Mouse (Mus musculus) lung, postnatal 0 days (tissue): Measurements from ENCODE around the gene Ech1. TPM values are rescaled to one million over a fixed set of nuclear protein-coding genes. Genes with fewer than 3 reads are reported as not detected.

Experiments used
- ATAC-seq: fragments of 200-750 bp; cut with Nextera tagmentation; 2 replicates; pipeline ENCODE4 v1.8.0; 2017; ENCODE audit warnings: moderate library complexity
- DNase-seq: peaks from one replicate; pipeline ENCODE4 v3.0.0-alpha.2; 2016; ENCODE audit warnings: low spot score
- H3K27ac ChIP-seq: fragments of 300-500 bp; sonication (generic); 2 replicates; pipeline ENCODE4 v1.5.1; 2014; ENCODE audit warnings: antibody characterized with exemption, mild to moderate bottlenecking, low read length, mixed read lengths
- H3K27me3 ChIP-seq: fragments of 300-500 bp; sonication (generic); replicated peaks from 2 replicates; pipeline ENCODE4 v1.6.1; 2014; ENCODE audit warnings: low read length, mixed read lengths; ENCODE audit not compliant: insufficient read depth
- H3K36me3 ChIP-seq: fragments of 300-500 bp; sonication (generic); 2 replicates; pipeline ENCODE4 v1.6.1; 2014; ENCODE audit warnings: low read length, mixed read lengths; ENCODE audit not compliant: insufficient read depth
- H3K4me1 ChIP-seq: fragments of 300-500 bp; sonication (generic); 2 replicates; pipeline ENCODE4 v1.6.1; 2014; ENCODE audit warnings: antibody characterized with exemption, low read depth, low read length, mixed read lengths; ENCODE audit not compliant: insufficient read depth
- H3K4me2 ChIP-seq: fragments of 300-500 bp; sonication (generic); replicated peaks from 2 replicates; pipeline ENCODE4 v1.6.1; 2014; ENCODE audit warnings: low read depth, mild to moderate bottlenecking, low read length, moderate library complexity, mixed read lengths
- H3K4me3 ChIP-seq: fragments of 300-500 bp; sonication (generic); 2 replicates; pipeline ENCODE4 v1.5.1; 2014; ENCODE audit warnings: low read depth, low read length
- H3K9ac ChIP-seq: fragments of 300-500 bp; sonication (generic); replicated peaks from 2 replicates; pipeline ENCODE4 v1.6.1; 2014; ENCODE audit warnings: low read depth, mild to moderate bottlenecking
- H3K9me3 ChIP-seq: fragments of 300-500 bp; sonication (generic); 2 replicates; pipeline ENCODE4 v1.6.1; 2016; ENCODE audit warnings: low read length, mixed read lengths
- CTCF ChIP-seq: IDR thresholded peaks from 2 replicates; pipeline ENCODE4 v1.5.1; 2016; ENCODE audit warnings: antibody characterized with exemption, mild to moderate bottlenecking
- EP300 ChIP-seq: IDR thresholded peaks from 2 replicates; pipeline ENCODE4 v1.6.1; 2016; ENCODE audit warnings: antibody characterized with exemption, mild to moderate bottlenecking, control low read depth
- WGBS: fragments of 180-500 bp; shearing (Covaris S2); extraction: QIAGEN DNeasy Blood & Tissue Kit; methylation state at CpG from one replicate; pipeline ENCODE4 v1.1.7; 2014; 5-methylcytosine and 5-hydroxymethylcytosine counted together
- polyA plus RNA-seq: library from polyadenylated mRNA; unstranded; fragments of >200 nt; fragmentation: Nextera tagmentation; extraction: Ambion mirVana; gene quantifications from 2 replicates; pipeline ENCODE4 v1.2.1, GENCODE M21; 2015

The Ech1 gene
- polyA plus RNA-seq, 1 experiment from 2014 or later, result 308 TPM

DNA sequence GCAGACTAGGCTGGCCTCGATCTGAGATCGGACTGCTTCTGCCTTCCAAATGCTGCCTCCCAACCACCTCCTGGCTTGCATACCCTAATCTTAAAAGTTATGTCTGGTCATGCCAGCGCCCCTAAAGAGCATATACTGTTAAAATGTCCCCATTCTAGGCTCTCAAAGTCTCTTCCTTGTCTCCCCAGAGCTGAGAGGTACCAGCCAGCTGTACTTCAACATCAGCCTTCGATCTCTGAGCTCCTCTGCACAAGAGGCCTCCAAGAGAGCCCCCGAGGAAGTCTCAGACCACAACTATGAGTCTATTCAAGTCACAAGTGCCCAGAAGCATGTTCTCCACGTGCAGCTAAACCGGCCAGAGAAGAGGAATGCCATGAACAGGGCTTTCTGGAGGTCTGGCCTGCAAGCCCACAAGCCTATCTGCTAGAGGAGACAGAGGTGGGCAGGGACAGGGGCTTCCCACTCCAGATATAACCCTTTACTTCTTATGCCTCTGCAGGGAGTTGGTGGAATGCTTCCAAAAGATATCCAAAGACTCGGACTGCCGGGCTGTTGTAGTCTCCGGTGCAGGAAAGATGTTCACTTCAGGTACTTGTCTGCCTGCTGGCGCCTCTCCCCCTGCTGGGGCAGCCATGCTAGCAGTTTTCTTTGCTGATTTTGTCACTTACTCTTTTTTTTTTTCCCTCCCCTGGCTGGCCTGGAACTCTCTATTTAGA lies 827 bp downstream of the Ech1 start:
- Histone ChIP-seq H3K9ac (peak overlapping the region; percentile 53), H3K27ac (peak overlapping the region; percentile 93), H3K4me1 (peaks cover 5% of the 10 kb centered on the region), H3K4me3 (peak overlapping the region; percentile 49), H3K9me3 (no peaks in the 10 kb centered on the region), H3K27me3 (no peaks in the 10 kb centered on the region), H3K36me3 (peaks cover 26% of the 10 kb centered on the region), H3K4me2 (peak overlapping the region; percentile 53)
- WGBS, result 34% methylated on average over 11 of the region's 11 CpGs
- ATAC-seq (peak; percentile 25), DNase-seq (peak; percentile 64)
- TF ChIP-seq CTCF (peak; percentile 37), EP300 (no peak)

DNA sequence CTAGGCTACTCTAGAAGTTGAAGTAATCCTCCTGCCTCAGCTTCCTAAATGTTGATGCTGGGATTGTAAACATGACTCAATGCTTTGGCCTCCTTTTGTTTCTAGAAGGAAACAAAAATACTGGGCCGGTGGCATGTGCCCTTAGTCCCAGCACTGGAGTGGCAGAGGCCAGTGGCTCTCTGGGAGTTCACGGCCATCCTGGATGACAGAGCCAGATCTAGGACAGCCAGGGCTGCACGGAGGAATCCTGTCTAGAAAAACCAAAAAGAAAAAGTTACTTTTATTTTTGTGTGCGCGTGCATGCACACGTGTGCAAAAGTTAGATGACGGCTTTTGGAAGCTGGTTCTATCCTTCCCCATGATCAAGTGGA lies 1.4 kb downstream of the Ech1 start:
- WGBS, result 86% methylated on average over 7 of the region's 7 CpGs

DNA sequence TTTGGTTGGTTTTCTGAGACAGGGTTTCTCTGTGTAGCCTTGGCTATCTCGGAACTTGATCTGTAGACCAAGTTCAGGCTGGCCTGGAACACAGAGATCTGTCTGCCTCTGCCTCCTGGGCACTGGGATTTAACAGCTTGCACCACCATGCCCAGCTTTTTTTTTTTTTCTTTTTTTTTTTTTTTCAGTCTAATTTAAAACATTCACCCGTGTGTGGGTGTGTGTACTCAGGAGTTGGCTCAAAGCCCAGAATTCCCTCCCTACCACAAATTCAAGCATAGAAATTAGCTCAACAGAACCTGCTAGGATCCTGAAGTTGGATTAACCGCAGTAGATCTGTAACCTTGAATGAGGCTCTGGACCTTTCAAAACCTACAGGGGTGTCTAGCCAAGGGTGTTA lies 2.3 kb downstream of the Ech1 start:
- 43% methylated on average over 3 of the region's 3 CpGs for WGBS
- Histone ChIP-seq H3K9ac (no peak overlapping the region), H3K27ac (no peak overlapping the region), H3K4me1 (peaks cover 5% of the 10 kb centered on the region), H3K4me3 (no peak overlapping the region), H3K9me3 (no peaks in the 10 kb centered on the region), H3K4me2 (no peak overlapping the region), H3K36me3 (peaks cover 20% of the 10 kb centered on the region; the same call in 1 of the 2 replicates), H3K27me3 (no peaks in the 10 kb centered on the region)
- DNase-seq (peak; percentile 59), ATAC-seq (no peak)
- TF ChIP-seq EP300, result no peak
- no peak for TF ChIP-seq CTCF

More for the DNA sequence above, 1.4 kb downstream of the Ech1 start:
- no peaks in the 10 kb centered on the region for H3K27me3 ChIP-seq
- no peak overlapping the region for H3K9ac ChIP-seq
- no peak overlapping the region for H3K4me3 ChIP-seq
- H3K27ac ChIP-seq, result no peak overlapping the region; the same call in 1 of the 2 replicates
- no peaks in the 10 kb centered on the region for H3K9me3 ChIP-seq
- TF ChIP-seq EP300, result no peak
- no peak for TF ChIP-seq CTCF
- DNase-seq (no peak), ATAC-seq (no peak)
- H3K4me2 ChIP-seq, result peak overlapping the region; percentile 53
- peaks cover 23% of the 10 kb centered on the region for H3K36me3 ChIP-seq
- H3K4me1 ChIP-seq, result peaks cover 5% of the 10 kb centered on the region

DNA sequence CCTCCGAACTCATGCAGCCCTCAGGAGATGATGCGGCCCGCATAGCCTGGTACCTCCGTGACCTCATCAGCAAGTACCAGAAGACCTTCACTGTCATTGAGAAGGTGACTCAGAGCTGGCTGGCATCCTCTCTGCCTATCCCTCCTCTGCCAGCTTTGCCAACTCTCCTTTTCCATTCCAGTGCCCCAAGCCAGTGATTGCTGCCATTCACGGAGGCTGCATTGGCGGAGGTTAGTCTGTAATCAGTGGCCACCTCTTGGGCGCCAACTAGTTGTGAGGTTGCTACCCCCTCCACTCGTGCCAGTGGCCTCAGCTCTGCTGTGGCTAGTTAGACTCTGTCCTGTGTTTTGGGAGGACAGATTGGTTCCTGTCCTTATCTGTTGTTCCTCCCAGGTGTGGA lies 4.8 kb downstream of the Ech1 start:
- ATAC-seq (no peak), DNase-seq (no peak)
- Histone ChIP-seq H3K4me3 (no peak overlapping the region), H3K27ac (no peak overlapping the region), H3K4me1 (peaks cover 2% of the 10 kb centered on the region; the same call in 1 of the 2 replicates), H3K4me2 (no peak overlapping the region), H3K36me3 (peaks cover 17% of the 10 kb centered on the region; the same call in 1 of the 2 replicates), H3K27me3 (no peaks in the 10 kb centered on the region), H3K9me3 (no peaks in the 10 kb centered on the region), H3K9ac (no peak overlapping the region)
- TF ChIP-seq EP300, result no peak
- WGBS, result 96% methylated on average over 8 of the region's 8 CpGs

DNA sequence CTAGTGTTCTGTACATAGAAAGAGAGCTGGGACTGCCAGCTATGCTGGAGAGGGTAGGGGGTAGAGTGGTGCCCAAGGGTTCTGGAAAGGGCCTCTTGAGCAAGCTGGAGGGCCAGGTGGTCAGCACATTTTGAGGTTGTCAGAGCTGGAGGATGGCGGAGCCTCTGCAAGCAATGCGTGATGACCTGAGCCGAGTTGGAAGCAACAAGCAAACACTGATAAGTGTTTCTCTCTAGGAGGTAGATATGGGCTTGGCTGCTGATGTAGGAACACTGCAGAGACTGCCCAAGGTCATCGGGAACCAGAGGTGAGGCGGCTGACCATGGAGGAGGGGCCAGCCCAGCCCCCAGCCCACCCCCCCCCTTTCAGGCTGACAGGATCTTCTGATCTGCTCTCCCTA lies 6.0 kb downstream of the Ech1 start:
- H3K27me3 ChIP-seq, result no peaks in the 10 kb centered on the region

DNA sequence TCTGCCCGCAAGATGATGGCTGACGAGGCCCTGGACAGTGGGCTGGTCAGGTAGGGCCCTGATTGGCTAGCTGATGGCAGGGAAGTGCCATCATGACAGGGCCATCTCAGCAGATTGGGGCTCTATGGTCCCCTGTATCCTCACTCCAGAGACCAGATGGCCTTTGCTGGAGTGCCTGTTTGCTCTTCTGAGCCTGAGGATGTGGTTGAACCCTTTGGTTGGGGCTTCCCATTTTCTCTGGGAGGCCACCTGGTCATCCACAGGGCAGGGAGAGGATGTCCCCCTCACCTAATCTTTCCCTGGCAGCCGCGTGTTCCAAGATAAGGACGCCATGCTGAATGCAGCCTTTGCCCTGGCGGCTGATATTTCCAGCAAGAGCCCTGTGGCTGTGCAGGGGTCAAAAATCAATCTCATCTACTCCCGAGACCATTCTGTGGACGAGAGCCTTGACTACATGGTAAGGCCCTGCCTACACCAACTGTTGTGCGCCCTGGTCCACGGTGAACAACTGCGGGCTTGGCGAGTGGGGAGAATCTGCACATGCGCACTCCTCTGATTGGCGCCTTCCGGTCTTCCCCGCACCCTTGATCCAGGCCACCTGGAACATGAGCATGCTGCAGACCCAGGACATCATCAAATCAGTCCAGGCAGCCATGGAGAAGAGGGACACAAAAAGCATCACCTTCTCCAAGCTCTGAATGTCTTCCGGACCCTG lies 6.6 kb downstream of the Ech1 start:
- peaks cover 17% of the 10 kb centered on the region; the same call in 1 of the 2 replicates for H3K36me3 ChIP-seq
- H3K27ac ChIP-seq, result no peak overlapping the region
- H3K4me1 ChIP-seq, result no peaks in the 10 kb centered on the region
- no peak for ATAC-seq
- no peak for DNase-seq
- 85% methylated on average over 17 of the region's 17 CpGs for WGBS
- H3K4me2 ChIP-seq, result no peak overlapping the region
- H3K9ac ChIP-seq, result no peak overlapping the region
- H3K9me3 ChIP-seq, result no peaks in the 10 kb centered on the region
- no peak overlapping the region for H3K4me3 ChIP-seq
- no peak for TF ChIP-seq CTCF
- no peak for TF ChIP-seq EP300
- H3K27me3 ChIP-seq, result no peaks in the 10 kb centered on the region

More for the DNA sequence above, 6.0 kb downstream of the Ech1 start:
- Histone ChIP-seq H3K4me3 (no peak overlapping the region), H3K4me2 (no peak overlapping the region), H3K4me1 (peaks cover under 1% of the 10 kb centered on the region; the same call in 1 of the 2 replicates), H3K36me3 (peaks cover 17% of the 10 kb centered on the region; the same call in 1 of the 2 replicates), H3K9me3 (no peaks in the 10 kb centered on the region), H3K9ac (no peak overlapping the region), H3K27ac (no peak overlapping the region)
- ATAC-seq (peak; percentile 13; the same call in 1 of the 2 replicates), DNase-seq (no peak)
- TF ChIP-seq CTCF, result no peak
- no peak for TF ChIP-seq EP300
- WGBS, result 58% methylated on average over 5 of the region's 5 CpGs
